Mouse (Mus musculus) forebrain, postnatal 0 days (tissue): ENCODE measurements around the gene Tex38. TPM values are rescaled to one million over a fixed set of nuclear protein-coding genes. Genes with fewer than 3 reads are reported as not detected.

ENCODE experiments used
- ATAC-seq: fragments of 200-750 bp; cut with Nextera tagmentation; 2 replicates; pipeline ENCODE4 v1.8.0; 2017; ENCODE audit warnings: mild to moderate bottlenecking, moderate library complexity
- DNase-seq: peaks from one replicate; pipeline ENCODE4 v3.0.0-alpha.2; 2015
- H3K27ac ChIP-seq: fragments of 300-500 bp; sonication (generic); 2 replicates; pipeline ENCODE4 v1.5.1; 2014; ENCODE audit warnings: low read depth, mild to moderate bottlenecking, antibody characterized with exemption, low read length, moderate library complexity, mixed read lengths
- H3K27me3 ChIP-seq: fragments of 300-500 bp; sonication (generic); 2 replicates; pipeline ENCODE4 v1.6.1; 2014; ENCODE audit warnings: mild to moderate bottlenecking, low read length, mixed read lengths; ENCODE audit not compliant: insufficient read depth
- H3K36me3 ChIP-seq: fragments of 300-500 bp; sonication (generic); 2 replicates; pipeline ENCODE4 v1.6.1; 2014; ENCODE audit warnings: mild to moderate bottlenecking, moderate library complexity; ENCODE audit not compliant: insufficient read depth
- H3K4me1 ChIP-seq: fragments of 300-500 bp; sonication (generic); 2 replicates; pipeline ENCODE4 v1.6.1; 2014; ENCODE audit warnings: antibody characterized with exemption; ENCODE audit not compliant: insufficient read depth
- H3K4me2 ChIP-seq: fragments of 300-500 bp; sonication (generic); 2 replicates; pipeline ENCODE4 v1.6.1; 2014; ENCODE audit warnings: low read depth, mild to moderate bottlenecking, moderate library complexity
- H3K4me3 ChIP-seq: fragments of 300-500 bp; sonication (generic); 2 replicates; pipeline ENCODE4 v1.5.1; 2014; ENCODE audit warnings: low read depth, low read length, mixed read lengths
- H3K9ac ChIP-seq: fragments of 300-500 bp; sonication (generic); 2 replicates; pipeline ENCODE4 v1.6.1; 2014; ENCODE audit warnings: mild to moderate bottlenecking
- H3K9me3 ChIP-seq: fragments of 300-500 bp; sonication (generic); 2 replicates; pipeline ENCODE4 v1.6.1; 2016; ENCODE audit warnings: low read length
- CTCF ChIP-seq: sonication (generic); IDR thresholded peaks from 2 replicates; pipeline ENCODE4 v1.5.1; 2016; ENCODE audit warnings: antibody characterized with exemption, control low read depth, low read depth
- WGBS: fragments of 180-500 bp; shearing (Covaris S2); extraction: QIAGEN DNeasy Blood & Tissue Kit; methylation state at CpG from one replicate; pipeline ENCODE4 v1.1.7; 2014; 5-methylcytosine and 5-hydroxymethylcytosine counted together
- polyA plus RNA-seq: library from polyadenylated mRNA; unstranded; fragments of >200 nt; fragmentation: Nextera tagmentation; extraction: Ambion mirVana; gene quantifications from 2 replicates; pipeline ENCODE4 v1.2.1, GENCODE M21; 2015
- total RNA-seq: library from RNA; depleted of rRNA; stranded (reverse); fragments of >200 nt; gene quantifications from 2 replicates; pipeline ENCODE4 v1.2.3, GENCODE M21; 2014; rRNA removed

Tex38 gene
- total RNA-seq (0.95 TPM in 1 of 2 replicates, not detected in the other), polyA plus RNA-seq (0.43 and 0.59 TPM in 2 replicates)

GRCm38 (mm10) chr4:115780918-115781317 is at the start of gene Tex38:
Gene Tex38, minus strand, starts transcription at chr4:115781018.
- WGBS: 89% methylated on average over 3 of the region's 3 CpGs
- no peak within 1 kb of the TSS for H3K9ac ChIP-seq
- TF ChIP-seq CTCF: no peak
- H3K27ac ChIP-seq: no peak within 1 kb of the TSS
- H3K4me3 ChIP-seq: no peak within 1 kb of the TSS
- no peak for DNase-seq
- peaks cover 5% of the 10 kb centered on the region; the same call in 1 of the 2 replicates for H3K4me1 ChIP-seq
- ATAC-seq: no peak
- H3K9me3 ChIP-seq: no peaks in the 10 kb centered on the region
- H3K27me3 ChIP-seq: no peaks in the 10 kb centered on the region
- H3K4me2 ChIP-seq: no peak within 1 kb of the TSS
- peaks cover 9% of the 10 kb centered on the region for H3K36me3 ChIP-seq

- Histone ChIP-seq H3K36me3 (peaks cover 3% of the 10 kb centered on the region), H3K4me2 (no peak overlapping the region), H3K9ac (no peak overlapping the region), H3K4me3 (no peak overlapping the region), H3K27me3 (no peaks in the 10 kb centered on the region), H3K9me3 (no peaks in the 10 kb centered on the region), H3K4me1 (peaks cover 7% of the 10 kb centered on the region), H3K27ac (no peak overlapping the region)
- WGBS: 82% methylated on average over 5 of the region's 5 CpGs
- TF ChIP-seq CTCF: no peak
- ATAC-seq: no peak
- DNase-seq: no peak
Measured at GRCm38 (mm10) chr4:115830491-115830890, 49.7 kb upstream of the Tex38 start.

- DNase-seq (no peak), ATAC-seq (peak; percentile 21)
- no peaks in the 10 kb centered on the region for H3K27me3 ChIP-seq
- WGBS: 5% methylated on average over 8 of the region's 8 CpGs
- no peaks in the 10 kb centered on the region for H3K9me3 ChIP-seq
- no peak for TF ChIP-seq CTCF
- no peak overlapping the region for H3K27ac ChIP-seq
- H3K9ac ChIP-seq: peak overlapping the region; percentile 58
- H3K4me2 ChIP-seq: peak overlapping the region; percentile 73
- H3K4me1 ChIP-seq: peaks cover 7% of the 10 kb centered on the region
- peak overlapping the region; percentile 68 for H3K4me3 ChIP-seq
- H3K36me3 ChIP-seq: peaks cover 3% of the 10 kb centered on the region; the same call in 1 of the 2 replicates
Measured at GRCm38 (mm10) chr4:115828572-115828902, 47.7 kb upstream of the Tex38 start.

GRCm38 (mm10) chr4:115827888-115828571 is 47.2 kb upstream of the Tex38 start, which contains the start of gene Mob3c:
Gene Mob3c, plus strand, starts transcription at chr4:115828092.
- H3K27me3 ChIP-seq: no peaks in the 10 kb centered on the region
- H3K4me2 ChIP-seq: peak within 1 kb of the TSS; percentile 73
- DNase-seq: peak; percentile 56
- 2% methylated on average over 57 of the region's 57 CpGs for WGBS
- ATAC-seq: peak; percentile 89
- no peaks in the 10 kb centered on the region for H3K9me3 ChIP-seq
- H3K9ac ChIP-seq: peak within 1 kb of the TSS; percentile 58
- H3K4me1 ChIP-seq: peaks cover 7% of the 10 kb centered on the region
- no peak for TF ChIP-seq CTCF
- peak within 1 kb of the TSS; percentile 36; the same call in 1 of the 2 replicates for H3K27ac ChIP-seq
- H3K36me3 ChIP-seq: 0 out of 2 replicates have a peak, but pooled peaks cover 3% of the 10 kb centered on the region
- H3K4me3 ChIP-seq: peak within 1 kb of the TSS; percentile 68

- ATAC-seq (peak; percentile 43), DNase-seq (no peak)
- Histone ChIP-seq H3K9ac (peak overlapping the region; percentile 58), H3K9me3 (no peaks in the 10 kb centered on the region), H3K27ac (no peak overlapping the region), H3K4me2 (peak overlapping the region; percentile 73), H3K27me3 (no peaks in the 10 kb centered on the region), H3K36me3 (0 out of 2 replicates have a peak, but pooled peaks cover 3% of the 10 kb centered on the region), H3K4me1 (peaks cover 7% of the 10 kb centered on the region), H3K4me3 (peak overlapping the region; percentile 68)
- TF ChIP-seq CTCF: peak; percentile 39; the same call in 1 of the 2 replicates
- 4% methylated on average over 4 of the region's 4 CpGs for WGBS
Measured at GRCm38 (mm10) chr4:115827535-115827887, 46.7 kb upstream of the Tex38 start.

- Histone ChIP-seq H3K36me3 (0 out of 2 replicates have a peak, but pooled peaks cover 3% of the 10 kb centered on the region), H3K4me2 (peak overlapping the region; percentile 73; the same call in 1 of the 2 replicates), H3K27ac (no peak overlapping the region), H3K27me3 (no peaks in the 10 kb centered on the region), H3K9me3 (no peaks in the 10 kb centered on the region), H3K9ac (no peak overlapping the region), H3K4me3 (no peak overlapping the region), H3K4me1 (peaks cover 7% of the 10 kb centered on the region)
- WGBS: 72% methylated on average over 3 of the region's 3 CpGs
- no peak for TF ChIP-seq CTCF
- DNase-seq (no peak), ATAC-seq (no peak)
Measured at GRCm38 (mm10) chr4:115827066-115827465, 46.2 kb upstream of the Tex38 start.

- H3K27me3 ChIP-seq: no peaks in the 10 kb centered on the region
- H3K4me3 ChIP-seq: no peak overlapping the region
- H3K4me2 ChIP-seq: no peak overlapping the region
- no peak overlapping the region for H3K27ac ChIP-seq
- DNase-seq: no peak
- no peak for TF ChIP-seq CTCF
- peaks cover 7% of the 10 kb centered on the region for H3K4me1 ChIP-seq
- H3K36me3 ChIP-seq: 0 out of 2 replicates have a peak, but pooled peaks cover 3% of the 10 kb centered on the region
- ATAC-seq: no peak
- WGBS: 87% methylated on average over 2 of the region's 2 CpGs
- no peaks in the 10 kb centered on the region for H3K9me3 ChIP-seq
- no peak overlapping the region for H3K9ac ChIP-seq
Measured at GRCm38 (mm10) chr4:115825271-115825670, 44.5 kb upstream of the Tex38 start.
